ENCODE assay signal across 9 mouse cellular contexts in genomic region chr2:153496301-153496700, GRCm38 (mm10). TPM values are rescaled to one million over a fixed set of nuclear protein-coding genes. Genes with fewer than 3 reads are reported as not detected.
A peak's percentile ranks its signal among the peaks of the same experiment; 100 is the strongest.
DNase-seq lines count a peak whose midpoint lies in the region; ATAC-seq lines count a peak whose summit lies in the region.
"Had no signal": no experiment of that assay in that cellular context is flagged by ENCODE, and none has a peak within 500 bp of the region (broad histone marks: within the 10 kb centered on the region; RNA-seq: fewer than 3 reads in every experiment).

No protein-coding gene starts in this region.

- no peak overlapping the region for H3K4me2 ChIP-seq in heart, embryonic 16.5 days (ENCODE audit: low read depth, low read length)
- no peak overlapping the region for H3K4me2 ChIP-seq in embryonic facial prominence, embryonic 11.5 days (ENCODE audit: low read depth, low read length)
- H3K4me2 ChIP-seq in hindbrain, embryonic 15.5 days: no peak overlapping the region
- no peak overlapping the region for H3K4me2 ChIP-seq in midbrain, embryonic 12.5 days (replicated peaks)

- no peak for DNase-seq in heart, postnatal 25 days (ENCODE audit: low spot score)
- DNase-seq in embryonic facial prominence, embryonic 11.5 days (ENCODE audit: low spot score): no peak
- DNase-seq in embryo, embryonic 10 days (ENCODE audit: low spot score): no peak
- DNase-seq in ovary, postnatal 10 days (ENCODE audit: low spot score): no peak
- no peak for DNase-seq in ovary, postnatal 36 days (ENCODE audit: low spot score)

- H3K9me3 ChIP-seq in heart, embryonic 16.5 days (replicated peaks; ENCODE audit: control insufficient read depth, low read length): no peaks in the 10 kb centered on the region
- H3K9me3 ChIP-seq in embryonic facial prominence, embryonic 11.5 days (replicated peaks; ENCODE audit: control insufficient read depth, low read length): no peaks in the 10 kb centered on the region
- H3K9me3 ChIP-seq in hindbrain, embryonic 15.5 days: no peaks in the 10 kb centered on the region
- no peaks in the 10 kb centered on the region for H3K9me3 ChIP-seq in midbrain, embryonic 12.5 days

- 76% methylated on average over 6 of the region's 6 CpGs for WGBS in heart, embryonic 16.5 days
- 77% methylated on average over 6 of the region's 6 CpGs for WGBS in embryonic facial prominence, embryonic 11.5 days
- 77% methylated on average over 6 of the region's 6 CpGs for WGBS in hindbrain, embryonic 15.5 days
- 85% methylated on average over 6 of the region's 6 CpGs for WGBS in midbrain, embryonic 12.5 days

- H3K4me1 ChIP-seq in heart, embryonic 16.5 days (ENCODE audit: control insufficient read depth, insufficient read depth, low read length): peaks cover 48% of the 10 kb centered on the region
- peaks cover 17% of the 10 kb centered on the region for H3K4me1 ChIP-seq in embryonic facial prominence, embryonic 11.5 days (ENCODE audit: control insufficient read depth, insufficient read depth, low read length)
- peaks cover 54% of the 10 kb centered on the region for H3K4me1 ChIP-seq in hindbrain, embryonic 15.5 days (replicated peaks)
- peaks cover 61% of the 10 kb centered on the region for H3K4me1 ChIP-seq in midbrain, embryonic 12.5 days

- intact Hi-C loops in heart, postnatal 25 days (cut with DNase I): no loop called here

- no peak overlapping the region for H3K4me3 ChIP-seq in heart, embryonic 16.5 days (ENCODE audit: low read length)
- no peak overlapping the region for H3K4me3 ChIP-seq in embryonic facial prominence, embryonic 11.5 days (ENCODE audit: low read depth, low read length)
- H3K4me3 ChIP-seq in hindbrain, embryonic 15.5 days: no peak overlapping the region
- H3K4me3 ChIP-seq in midbrain, embryonic 12.5 days: no peak overlapping the region

- ATAC-seq in heart, embryonic 16.5 days (replicated peaks; ENCODE audit: extremely low read depth, insufficient read depth, low FRiP score): no peak
- ATAC-seq in embryonic facial prominence, embryonic 11.5 days (replicated peaks; ENCODE audit: insufficient number of reproducible peaks, low FRiP score, low TSS enrichment, low read depth): no peak
- no peak for ATAC-seq in hindbrain, embryonic 15.5 days (ENCODE audit: low FRiP score, low read depth)
- ATAC-seq in midbrain, embryonic 12.5 days (ENCODE audit: low FRiP score, low read depth): no peak

- H3K36me3 ChIP-seq in heart, embryonic 16.5 days (ENCODE audit: control insufficient read depth, insufficient read depth): no peaks in the 10 kb centered on the region
- no peaks in the 10 kb centered on the region for H3K36me3 ChIP-seq in embryonic facial prominence, embryonic 11.5 days (replicated peaks; ENCODE audit: control insufficient read depth, insufficient read depth, low read depth, low read length)
- no peaks in the 10 kb centered on the region for H3K36me3 ChIP-seq in hindbrain, embryonic 15.5 days
- H3K36me3 ChIP-seq in midbrain, embryonic 12.5 days: no peaks in the 10 kb centered on the region

- H3K27ac ChIP-seq in heart, embryonic 16.5 days (ENCODE audit: low read length): peak overlapping the region; percentile 57; the same call in 1 of the 2 replicates
- peak overlapping the region; percentile 56; the same call in 1 of the 2 replicates for H3K27ac ChIP-seq in embryonic facial prominence, embryonic 11.5 days (replicated peaks; ENCODE audit: low read depth, low read length)
- H3K27ac ChIP-seq in hindbrain, embryonic 15.5 days (replicated peaks): peak overlapping the region; percentile 56
- H3K27ac ChIP-seq in midbrain, embryonic 12.5 days (replicated peaks): peak overlapping the region; percentile 71

- H3K27me3 ChIP-seq in heart, embryonic 16.5 days (ENCODE audit: control insufficient read depth, insufficient read depth, low read length): no peaks in the 10 kb centered on the region
- H3K27me3 ChIP-seq in embryonic facial prominence, embryonic 11.5 days (ENCODE audit: control insufficient read depth, insufficient read depth, low read length): peaks cover 3% of the 10 kb centered on the region
- H3K27me3 ChIP-seq in hindbrain, embryonic 15.5 days: no peaks in the 10 kb centered on the region
- peaks cover 81% of the 10 kb centered on the region for H3K27me3 ChIP-seq in midbrain, embryonic 12.5 days

- no peak overlapping the region for H3K9ac ChIP-seq in heart, embryonic 16.5 days (ENCODE audit: low read length)
- no peak overlapping the region for H3K9ac ChIP-seq in embryonic facial prominence, embryonic 11.5 days (replicated peaks; ENCODE audit: low read length)
- H3K9ac ChIP-seq in hindbrain, embryonic 15.5 days: no peak overlapping the region
- H3K9ac ChIP-seq in midbrain, embryonic 12.5 days (replicated peaks): no peak overlapping the region

RNA-seq across cellular contexts. Expression of gene 4930404H24Rik, which starts 3.7 kb away (rescaled TPM):
- polyA plus RNA-seq in heart, embryonic 16.5 days (2015; fragmentation: Nextera tagmentation; extraction: Ambion mirVana): not detected in 2 replicates
- not detected for total RNA-seq in heart, postnatal 25 days (2021)
- not detected in 2 replicates for polyA plus RNA-seq in embryonic facial prominence, embryonic 11.5 days (2014; fragmentation: Nextera tagmentation; extraction: Ambion mirVana)
- polyA plus RNA-seq in hindbrain, embryonic 15.5 days (2015; fragmentation: Nextera tagmentation; extraction: Ambion mirVana): not detected in 2 replicates
- polyA plus RNA-seq in midbrain, embryonic 12.5 days (2016; fragmentation: Nextera tagmentation; extraction: Ambion mirVana): not detected in 2 replicates
- polyA plus RNA-seq: lung, embryonic 16.5 days had no signal

RNA-seq across cellular contexts. Expression of gene Nol4l, which starts 33.5 kb away (rescaled TPM):
- 7.0 and 8.5 TPM in 2 replicates for polyA plus RNA-seq in heart, embryonic 16.5 days (2015; fragmentation: Nextera tagmentation; extraction: Ambion mirVana)
- total RNA-seq in heart, postnatal 25 days (2021): 1 to 10 TPM; 4.4 TPM
- 17.6 and 21.0 TPM in 2 replicates for polyA plus RNA-seq in embryonic facial prominence, embryonic 11.5 days (2014; fragmentation: Nextera tagmentation; extraction: Ambion mirVana)
- polyA plus RNA-seq in hindbrain, embryonic 15.5 days (2015; fragmentation: Nextera tagmentation; extraction: Ambion mirVana): 42.6 and 45.4 TPM in 2 replicates
- polyA plus RNA-seq in midbrain, embryonic 12.5 days (2016; fragmentation: Nextera tagmentation; extraction: Ambion mirVana): 31.8 and 32.7 TPM in 2 replicates
